Mouse (Mus musculus) kidney, adult 2 months (tissue): ENCODE data around the gene Dnajb4.

Source experiments
- CTCF ChIP-seq: fragments of 200-500 bp; conservative IDR thresholded peaks from 2 replicates; pipeline ENCODE4 v1.5.1; 2011; ENCODE audit warnings: low read depth, mild to moderate bottlenecking, control low read depth, low read length, moderate library complexity, mixed read lengths; ENCODE audit not compliant: insufficient read depth, insufficient read length
- POLR2A ChIP-seq: fragments of 200-500 bp; IDR thresholded peaks from one replicate; pipeline ENCODE4 v1.6.1; 2011; ENCODE audit warnings: low read depth, low read length, control low read depth

- TF ChIP-seq CTCF (no peak), POLR2A (no peak)
Observed at GRCm38 (mm10) chr3:152239592-152239991, 29.5 kb upstream of the Dnajb4 start.
